Mouse (Mus musculus): ENCODE results near the gene Prtn3. TPM values are rescaled to one million over a fixed set of nuclear protein-coding genes. Genes with fewer than 3 reads are reported as not detected.

Gene Prtn3
- polyA plus RNA-seq, 1 experiment from 2014 or later, result 11.2 TPM

DNA sequence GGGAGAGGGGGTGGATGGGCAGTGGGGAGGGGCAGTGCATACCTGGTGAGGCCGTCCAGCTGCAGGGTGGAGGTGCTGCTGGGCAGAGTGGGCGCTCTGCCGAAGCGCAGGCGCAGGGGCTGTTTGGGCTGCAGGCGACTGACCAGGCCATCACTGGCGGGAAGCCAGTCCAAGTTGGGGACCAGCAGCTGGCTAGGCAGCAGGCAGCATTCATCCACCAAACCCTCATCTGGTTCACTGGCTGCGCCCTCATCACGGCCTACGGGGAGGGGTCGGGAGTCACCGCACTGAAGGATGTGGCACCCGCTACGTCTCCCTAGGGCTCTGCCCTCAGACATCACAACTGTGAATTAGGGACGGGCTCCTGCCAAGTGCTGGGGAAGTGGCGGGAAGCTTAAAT is 22.0 kb downstream of the Prtn3 start:
- Histone ChIP-seq H3K27me3 (replicated peaks; ENCODE audit: control insufficient read depth, insufficient read depth, low read length) (no peaks in the 10 kb centered on the region; the same call in 1 of the 2 replicates), H3K9ac (ENCODE audit: low read depth, low read length) (no peak overlapping the region), H3K27ac (ENCODE audit: low read depth, low read length) (no peak overlapping the region), H3K9me3 (ENCODE audit: control insufficient read depth, low read length) (no peaks in the 10 kb centered on the region), H3K36me3 (ENCODE audit: control insufficient read depth, insufficient read depth, low read length) (peaks cover 25% of the 10 kb centered on the region), H3K4me2 (ENCODE audit: low read length) (no peak overlapping the region), H3K4me3 (ENCODE audit: low read length) (no peak overlapping the region), H3K4me1 (ENCODE audit: control insufficient read depth, insufficient read depth, low read depth, low read length) (peaks cover 8% of the 10 kb centered on the region)
- WGBS, result 87% methylated on average over 16 of the region's 16 CpGs
- no peak for ATAC-seq

DNA sequence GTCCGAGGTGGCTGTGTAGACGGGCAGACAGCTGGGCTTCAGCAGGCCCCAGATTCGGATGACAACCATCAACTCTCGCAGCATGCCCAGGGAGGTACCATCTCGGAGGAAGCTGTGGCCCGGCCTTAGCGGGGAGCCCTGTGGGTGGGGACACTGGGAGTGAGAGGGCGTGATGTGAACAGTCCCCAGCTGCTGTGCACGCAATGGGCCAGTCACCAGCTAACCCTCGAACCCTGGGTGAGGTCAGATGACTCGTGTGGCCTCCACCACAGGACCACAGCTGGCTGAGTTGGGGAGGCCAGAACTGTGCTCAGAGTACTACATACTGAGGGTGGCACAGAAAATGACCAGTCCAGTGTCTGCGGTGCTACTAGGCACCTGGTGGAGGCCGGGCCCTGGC is 22.5 kb downstream of the Prtn3 start:
- peaks cover 25% of the 10 kb centered on the region for H3K36me3 ChIP-seq (ENCODE audit: control insufficient read depth, insufficient read depth, low read length)
- 87% methylated on average over 13 of the region's 13 CpGs for WGBS
- no peak overlapping the region for H3K4me3 ChIP-seq (ENCODE audit: low read length)
- no peak overlapping the region for H3K4me2 ChIP-seq (ENCODE audit: low read length)
- H3K27ac ChIP-seq (ENCODE audit: low read depth, low read length), result no peak overlapping the region
- no peak for ATAC-seq
- no peaks in the 10 kb centered on the region for H3K9me3 ChIP-seq (ENCODE audit: control insufficient read depth, low read length)
- peaks cover 10% of the 10 kb centered on the region for H3K4me1 ChIP-seq (ENCODE audit: control insufficient read depth, insufficient read depth, low read depth, low read length)
- H3K9ac ChIP-seq (ENCODE audit: low read depth, low read length), result no peak overlapping the region
- no peaks in the 10 kb centered on the region; the same call in 1 of the 2 replicates for H3K27me3 ChIP-seq (replicated peaks; ENCODE audit: control insufficient read depth, insufficient read depth, low read length)

DNA sequence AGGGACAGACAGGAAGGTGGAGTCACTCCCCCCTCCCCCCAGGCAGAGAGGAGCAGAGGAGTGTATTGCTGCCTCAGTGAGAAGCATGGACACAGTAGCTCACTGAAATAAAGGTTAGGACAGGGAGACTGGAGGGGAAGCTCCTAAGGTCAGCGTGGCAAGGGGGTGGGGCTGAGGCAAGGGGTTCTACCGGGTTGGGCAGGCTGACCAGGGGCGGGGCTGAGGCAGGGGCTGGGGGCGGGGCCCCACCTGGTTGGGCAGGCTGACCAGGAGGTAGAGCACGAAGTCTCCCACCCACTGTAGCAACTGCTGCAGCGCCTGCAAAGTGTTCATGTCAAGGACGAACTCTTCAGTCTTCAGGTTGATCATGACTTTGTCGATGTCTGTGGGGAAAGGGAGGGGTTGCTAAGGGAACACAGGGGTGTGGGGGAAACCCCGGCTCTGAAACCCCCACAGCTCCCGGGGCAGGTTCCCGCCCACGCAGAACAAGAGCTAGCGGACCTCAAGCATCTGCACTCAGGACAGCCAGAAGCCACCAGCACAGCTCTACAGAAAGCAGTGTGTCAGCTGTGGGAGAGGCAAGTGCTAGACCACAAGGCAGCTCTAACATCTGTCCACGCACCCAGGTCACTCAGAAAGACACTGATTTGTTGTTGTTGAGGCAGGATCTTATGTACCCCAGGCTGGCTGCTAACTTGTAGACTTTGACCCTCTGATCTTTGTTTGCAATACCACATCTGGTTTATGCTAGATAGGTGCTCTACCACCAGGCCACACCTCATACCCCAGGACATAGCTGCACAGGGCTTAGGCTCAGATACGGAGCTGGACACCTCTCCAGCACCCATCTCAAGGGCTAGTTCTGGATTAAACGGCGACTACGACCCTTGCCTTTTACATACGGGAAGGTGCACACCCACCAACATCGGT is 23.3 kb downstream of the Prtn3 start:
- H3K9me3 ChIP-seq (ENCODE audit: control insufficient read depth, low read length), result no peaks in the 10 kb centered on the region
- H3K9ac ChIP-seq (ENCODE audit: low read depth, low read length), result no peak overlapping the region
- H3K4me3 ChIP-seq (ENCODE audit: low read length), result no peak overlapping the region
- ATAC-seq, result no peak
- H3K36me3 ChIP-seq (ENCODE audit: control insufficient read depth, insufficient read depth, low read length), result peaks cover 25% of the 10 kb centered on the region
- H3K27ac ChIP-seq (ENCODE audit: low read depth, low read length), result no peak overlapping the region
- peaks cover 10% of the 10 kb centered on the region for H3K4me1 ChIP-seq (ENCODE audit: control insufficient read depth, insufficient read depth, low read depth, low read length)
- H3K27me3 ChIP-seq (replicated peaks; ENCODE audit: control insufficient read depth, insufficient read depth, low read length), result no peaks in the 10 kb centered on the region; the same call in 1 of the 2 replicates
- WGBS, result 57% methylated on average over 20 of the region's 20 CpGs
- H3K4me2 ChIP-seq (ENCODE audit: low read length), result no peak overlapping the region

DNA sequence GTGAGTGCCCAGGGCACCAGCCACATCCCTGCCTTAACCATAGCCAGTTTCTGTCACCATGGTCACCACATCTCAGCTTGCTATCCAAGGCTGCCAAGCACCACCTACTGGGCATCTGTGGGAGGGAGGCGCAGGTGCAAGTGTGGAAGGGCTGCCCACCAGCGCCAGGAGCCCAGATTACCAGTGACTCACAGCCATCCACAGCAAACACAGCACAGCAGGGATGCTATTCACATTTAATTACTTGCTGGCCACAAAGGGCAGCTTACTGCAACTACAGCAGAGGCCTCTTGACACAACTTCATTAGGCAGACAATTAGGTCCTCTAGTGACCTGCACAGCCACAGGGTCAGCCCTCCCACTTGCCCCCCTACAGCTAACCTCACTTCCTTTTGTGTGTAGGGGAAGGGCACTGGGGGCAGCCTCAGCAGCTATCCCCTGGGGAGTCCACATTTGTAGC is 26.7 kb downstream of the Prtn3 start:
- no peaks in the 10 kb centered on the region; the same call in 1 of the 2 replicates for H3K27me3 ChIP-seq (replicated peaks; ENCODE audit: control insufficient read depth, insufficient read depth, low read length)
- no peak overlapping the region for H3K4me2 ChIP-seq (ENCODE audit: low read length)
- H3K9ac ChIP-seq (ENCODE audit: low read depth, low read length), result peak overlapping the region; percentile 43; the same call in 1 of the 2 replicates
- no peaks in the 10 kb centered on the region for H3K9me3 ChIP-seq (ENCODE audit: control insufficient read depth, low read length)
- H3K36me3 ChIP-seq (ENCODE audit: control insufficient read depth, insufficient read depth, low read length), result peaks cover 27% of the 10 kb centered on the region
- H3K4me3 ChIP-seq (ENCODE audit: low read length), result no peak overlapping the region
- peak; percentile 51; the same call in 1 of the 2 replicates for ATAC-seq
- peaks cover 10% of the 10 kb centered on the region for H3K4me1 ChIP-seq (ENCODE audit: control insufficient read depth, insufficient read depth, low read depth, low read length)
- no peak overlapping the region for H3K27ac ChIP-seq (ENCODE audit: low read depth, low read length)
- 10% methylated on average over 2 of the region's 2 CpGs for WGBS

DNA sequence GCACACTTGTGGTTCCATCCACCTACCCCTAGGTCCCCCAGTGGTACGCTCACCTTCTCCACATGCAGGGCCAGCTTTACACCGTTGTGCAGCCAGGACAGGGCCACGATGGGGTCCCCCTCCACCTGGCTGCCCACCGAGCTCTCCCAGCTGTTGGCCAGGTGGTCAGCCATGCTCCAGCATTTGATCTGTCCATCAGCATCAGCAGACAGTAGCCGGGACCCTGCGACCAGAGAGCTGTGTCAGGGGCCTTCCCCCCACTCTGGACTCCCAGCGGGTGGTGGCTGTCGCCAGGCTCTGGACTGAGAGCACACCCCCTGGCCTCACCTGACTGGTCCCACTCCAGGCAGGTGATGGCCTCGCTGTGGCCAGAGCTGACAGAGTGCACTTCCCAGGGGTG is 32.4 kb downstream of the Prtn3 start:
- peaks cover 6% of the 10 kb centered on the region for H3K4me1 ChIP-seq (ENCODE audit: control insufficient read depth, insufficient read depth, low read depth, low read length)
- no peak overlapping the region for H3K4me2 ChIP-seq (ENCODE audit: low read length)
- no peak overlapping the region for H3K9ac ChIP-seq (ENCODE audit: low read depth, low read length)
- peaks cover 21% of the 10 kb centered on the region for H3K36me3 ChIP-seq (ENCODE audit: control insufficient read depth, insufficient read depth, low read length)
- 89% methylated on average over 8 of the region's 9 CpGs for WGBS
- no peaks in the 10 kb centered on the region for H3K9me3 ChIP-seq (ENCODE audit: control insufficient read depth, low read length)
- no peak overlapping the region for H3K4me3 ChIP-seq (ENCODE audit: low read length)
- no peaks in the 10 kb centered on the region for H3K27me3 ChIP-seq (replicated peaks; ENCODE audit: control insufficient read depth, insufficient read depth, low read length)
- H3K27ac ChIP-seq (ENCODE audit: low read depth, low read length), result no peak overlapping the region
- no peak for ATAC-seq

DNA sequence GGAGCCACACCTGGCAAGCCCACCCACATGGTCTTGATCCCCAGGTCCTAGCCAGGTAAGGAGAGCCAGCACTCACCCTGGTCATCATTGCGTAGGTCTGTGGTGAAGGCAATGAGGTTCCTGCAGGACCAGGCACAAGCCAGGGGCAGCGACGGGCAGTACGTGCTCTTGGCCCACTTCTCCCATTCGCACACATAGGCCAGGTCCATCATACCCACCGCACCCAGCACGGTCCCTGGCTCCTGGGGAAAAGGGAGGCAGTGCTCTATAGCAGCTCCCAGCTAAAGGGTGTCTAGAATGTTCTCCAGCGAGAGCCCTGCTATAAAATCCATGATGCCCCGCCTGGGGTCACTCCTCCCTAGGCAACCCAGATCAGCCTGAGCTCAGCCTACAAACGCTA is 33.1 kb downstream of the Prtn3 start:
- no peak overlapping the region for H3K9ac ChIP-seq (ENCODE audit: low read depth, low read length)
- H3K36me3 ChIP-seq (ENCODE audit: control insufficient read depth, insufficient read depth, low read length), result peaks cover 23% of the 10 kb centered on the region
- H3K4me1 ChIP-seq (ENCODE audit: control insufficient read depth, insufficient read depth, low read depth, low read length), result peaks cover 6% of the 10 kb centered on the region
- no peak overlapping the region for H3K4me2 ChIP-seq (ENCODE audit: low read length)
- no peaks in the 10 kb centered on the region for H3K27me3 ChIP-seq (replicated peaks; ENCODE audit: control insufficient read depth, insufficient read depth, low read length)
- H3K9me3 ChIP-seq (ENCODE audit: control insufficient read depth, low read length), result no peaks in the 10 kb centered on the region
- 94% methylated on average over 10 of the region's 10 CpGs for WGBS
- ATAC-seq, result no peak
- no peak overlapping the region for H3K4me3 ChIP-seq (ENCODE audit: low read length)
- no peak overlapping the region for H3K27ac ChIP-seq (ENCODE audit: low read depth, low read length)

DNA sequence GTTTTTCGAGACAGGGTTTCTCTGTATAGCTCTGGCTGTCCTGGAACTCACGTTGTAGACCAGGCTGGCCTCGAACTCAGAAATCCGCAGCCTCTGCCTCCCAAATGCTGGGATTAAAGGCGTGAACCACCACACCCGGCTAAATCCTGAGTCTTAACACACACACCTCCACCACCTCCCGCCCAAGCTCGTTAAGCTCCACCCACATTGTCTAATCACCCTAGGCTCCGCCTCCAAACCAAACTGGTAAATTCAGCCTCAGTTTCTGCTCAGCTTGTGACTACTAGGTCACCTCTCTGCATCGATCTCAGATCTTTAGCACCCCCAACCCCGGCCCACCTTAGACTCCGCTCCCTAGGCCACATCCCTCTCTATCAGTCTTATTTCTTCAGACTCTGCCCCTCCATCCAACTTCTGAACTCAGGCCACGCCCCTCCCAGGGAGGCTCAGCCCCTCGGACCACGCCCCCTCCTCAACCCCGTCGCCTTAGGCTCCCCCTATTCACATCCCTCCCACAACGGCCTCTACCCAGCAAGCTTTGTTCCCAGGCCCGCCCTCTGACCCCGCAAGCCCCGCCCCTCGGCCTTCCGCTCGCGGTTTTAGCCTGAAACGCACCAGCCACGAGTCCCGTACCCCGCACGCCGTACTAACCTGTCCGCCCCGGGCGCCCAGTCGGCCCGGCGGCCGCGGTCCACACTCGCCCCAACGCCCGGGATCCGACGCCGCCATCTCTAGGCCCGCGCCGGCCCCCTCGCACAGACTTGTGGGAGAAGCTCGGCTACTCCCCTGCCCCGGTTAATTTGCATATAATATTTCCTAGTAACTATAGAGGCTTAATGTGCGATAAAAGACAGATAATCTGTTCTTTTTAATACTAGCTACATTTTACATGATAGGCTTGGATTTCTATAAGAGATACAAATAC is 34.2 kb downstream of the Prtn3 start, which contains the start of gene Med16:
Gene Med16 (minus strand): TSS at position 757 of the 925 bp plus-strand sequence.
- Histone ChIP-seq H3K4me3 (ENCODE audit: low read length) (peak within 1 kb of the TSS; percentile 62), H3K4me2 (ENCODE audit: low read length) (peak within 1 kb of the TSS; percentile 61), H3K9me3 (ENCODE audit: control insufficient read depth, low read length) (no peaks in the 10 kb centered on the region), H3K27me3 (replicated peaks; ENCODE audit: control insufficient read depth, insufficient read depth, low read length) (no peaks in the 10 kb centered on the region), H3K27ac (ENCODE audit: low read depth, low read length) (peak within 1 kb of the TSS; percentile 99), H3K36me3 (ENCODE audit: control insufficient read depth, insufficient read depth, low read length) (peaks cover 20% of the 10 kb centered on the region), H3K9ac (ENCODE audit: low read depth, low read length) (peak within 1 kb of the TSS; percentile 91), H3K4me1 (ENCODE audit: control insufficient read depth, insufficient read depth, low read depth, low read length) (peaks cover 6% of the 10 kb centered on the region)
- peak; percentile 95 for ATAC-seq
- 2% methylated on average over 52 of the region's 52 CpGs for WGBS

GRCm38 (mm10) chr10:79909092-79909922 is 35.0 kb downstream of the Prtn3 start:
- H3K4me3 ChIP-seq (ENCODE audit: low read length), result peak overlapping the region; percentile 9
- ATAC-seq, result peak; percentile 44
- H3K9ac ChIP-seq (ENCODE audit: low read depth, low read length), result peak overlapping the region; percentile 54
- no peaks in the 10 kb centered on the region for H3K9me3 ChIP-seq (ENCODE audit: control insufficient read depth, low read length)
- peaks cover 20% of the 10 kb centered on the region for H3K36me3 ChIP-seq (ENCODE audit: control insufficient read depth, insufficient read depth, low read length)
- WGBS, result 22% methylated on average over 14 of the region's 14 CpGs
- no peaks in the 10 kb centered on the region for H3K27me3 ChIP-seq (replicated peaks; ENCODE audit: control insufficient read depth, insufficient read depth, low read length)
- H3K4me1 ChIP-seq (ENCODE audit: control insufficient read depth, insufficient read depth, low read depth, low read length), result peaks cover 11% of the 10 kb centered on the region
- H3K27ac ChIP-seq (ENCODE audit: low read depth, low read length), result peak overlapping the region; percentile 85
- H3K4me2 ChIP-seq (ENCODE audit: low read length), result peak overlapping the region; percentile 51
